Mouse (Mus musculus) intestine, embryonic 15.5 days (tissue): ENCODE measurements around the gene Naalad2. TPM values are rescaled to one million over a fixed set of nuclear protein-coding genes. Genes with fewer than 3 reads are reported as not detected.
"Not testable (repeated sequence)": the region's sequence is repeated elsewhere in the genome, so short reads cannot be mapped to it uniquely, and the experiment has no call there.

ENCODE experiments used
- ATAC-seq: fragments of 200-750 bp; cut with Nextera tagmentation; 2 replicates; pipeline ENCODE4 v1.8.0; 2017; ENCODE audit warnings: moderate TSS enrichment, moderate library complexity
- H3K27ac ChIP-seq: fragments of 300-500 bp; sonication (generic); 2 replicates; pipeline ENCODE4 v1.5.1; 2015; ENCODE audit warnings: mild to moderate bottlenecking, inconsistent platforms
- H3K27me3 ChIP-seq: fragments of 300-500 bp; sonication (generic); replicated peaks from 2 replicates; pipeline ENCODE4 v1.6.1; 2015; ENCODE audit warnings: inconsistent platforms
- H3K36me3 ChIP-seq: fragments of 300-500 bp; sonication (generic); 2 replicates; pipeline ENCODE4 v1.6.1; 2015; ENCODE audit warnings: inconsistent platforms
- H3K4me1 ChIP-seq: fragments of 300-500 bp; sonication (generic); replicated peaks from 2 replicates; pipeline ENCODE4 v1.6.1; 2015; ENCODE audit warnings: inconsistent platforms
- H3K4me2 ChIP-seq: fragments of 300-500 bp; sonication (generic); replicated peaks from 2 replicates; pipeline ENCODE4 v1.6.1; 2015; ENCODE audit warnings: mild to moderate bottlenecking, inconsistent platforms
- H3K4me3 ChIP-seq: fragments of 300-500 bp; sonication (generic); replicated peaks from 2 replicates; pipeline ENCODE4 v1.5.1; 2015; ENCODE audit warnings: inconsistent platforms
- H3K9ac ChIP-seq: fragments of 300-500 bp; sonication (generic); 2 replicates; pipeline ENCODE4 v1.6.1; 2015; ENCODE audit warnings: inconsistent platforms
- H3K9me3 ChIP-seq: fragments of 300-500 bp; sonication (generic); 2 replicates; pipeline ENCODE4 v1.6.1; 2016; ENCODE audit warnings: inconsistent platforms
- WGBS: fragments of 180-500 bp; shearing (Covaris S2); methylation state at CpG from one replicate; pipeline ENCODE4 v1.1.7; 2015; 5-methylcytosine and 5-hydroxymethylcytosine counted together
- polyA plus RNA-seq: library from polyadenylated mRNA; unstranded; fragments of >200 nt; fragmentation: Nextera tagmentation; extraction: Ambion mirVana; gene quantifications from 2 replicates; pipeline ENCODE4 v1.2.1, GENCODE M21; 2015

Naalad2 gene
- polyA plus RNA-seq, 1 experiment from 2014 or later = 4.8 TPM

- Histone ChIP-seq H3K9me3 (no peaks in the 10 kb centered on the region), H3K4me3 (peak within 1 kb of the TSS; percentile 91), H3K4me1 (peaks cover 7% of the 10 kb centered on the region), H3K4me2 (peak within 1 kb of the TSS; percentile 67), H3K27me3 (no peaks in the 10 kb centered on the region), H3K27ac (peak within 1 kb of the TSS; percentile 87), H3K9ac (peak within 1 kb of the TSS; percentile 96), H3K36me3 (no peaks in the 10 kb centered on the region)
- ATAC-seq = peak; percentile 99
- WGBS = 3% methylated on average over 49 of the region's 49 CpGs
Observed at GRCm38 (mm10) chr9:18291571-18292429, 111.0 kb downstream of the Naalad2 start, which contains the start of gene Chordc1. TSS of gene Chordc1 (plus strand) at chr9:18292125.

GRCm38 (mm10) chr9:18278693-18279092 lies 124.1 kb downstream of the Naalad2 start:
- not testable (repeated sequence) for H3K36me3 ChIP-seq, H3K4me3 ChIP-seq, ATAC-seq, H3K9ac ChIP-seq, H3K27ac ChIP-seq, H3K27me3 ChIP-seq, H3K4me2 ChIP-seq, H3K4me1 ChIP-seq, H3K9me3 ChIP-seq
- 36% methylated on average over 5 of the region's 5 CpGs for WGBS

- ATAC-seq = no peak
- Histone ChIP-seq H3K9ac (no peak overlapping the region), H3K27ac (no peak overlapping the region), H3K27me3 (no peaks in the 10 kb centered on the region), H3K9me3 (no peaks in the 10 kb centered on the region), H3K4me2 (no peak overlapping the region), H3K4me3 (no peak overlapping the region), H3K4me1 (no peaks in the 10 kb centered on the region), H3K36me3 (no peaks in the 10 kb centered on the region)
- 49% methylated on average over 1 of the region's 1 CpGs for WGBS
Observed at GRCm38 (mm10) chr9:18277497-18277896, 125.3 kb downstream of the Naalad2 start.

- ATAC-seq = no peak
- H3K4me3 ChIP-seq = no peak overlapping the region
- no peaks in the 10 kb centered on the region for H3K4me1 ChIP-seq
- no peak overlapping the region for H3K4me2 ChIP-seq
- WGBS = 44% methylated on average over 2 of the region's 2 CpGs
- no peak overlapping the region for H3K9ac ChIP-seq
- H3K36me3 ChIP-seq = no peaks in the 10 kb centered on the region
- no peaks in the 10 kb centered on the region for H3K9me3 ChIP-seq
- no peak overlapping the region for H3K27ac ChIP-seq
- no peaks in the 10 kb centered on the region for H3K27me3 ChIP-seq
Observed at GRCm38 (mm10) chr9:18276844-18277243, 126.0 kb downstream of the Naalad2 start.

GRCm38 (mm10) chr9:18275901-18276300 lies 126.9 kb downstream of the Naalad2 start:
- Histone ChIP-seq H3K27ac (no peak overlapping the region), H3K9ac (no peak overlapping the region), H3K4me1 (no peaks in the 10 kb centered on the region), H3K36me3 (no peaks in the 10 kb centered on the region), H3K27me3 (no peaks in the 10 kb centered on the region), H3K4me3 (no peak overlapping the region), H3K4me2 (no peak overlapping the region), H3K9me3 (no peaks in the 10 kb centered on the region)
- WGBS = 89% methylated on average over 1 of the region's 1 CpGs
- ATAC-seq = no peak

Other genes starting within 250 kb of the Naalad2 start
- 98.2 and 98.3 TPM in 2 replicates for gene Chordc1, start 110.9 kb downstream of the Naalad2 start, polyA plus RNA-seq
- gene Ubtfl1, start 1.4 kb upstream of the Naalad2 start, polyA plus RNA-seq = not detected in 2 replicates
- not detected in 2 replicates for gene Mbd3l2, start 27.7 kb upstream of the Naalad2 start, polyA plus RNA-seq
- 3.4 and 3.7 TPM in 2 replicates for gene Zfp558, start 75.3 kb upstream of the Naalad2 start, polyA plus RNA-seq
- not detected in 2 replicates for gene Mbd3l1, start 75.4 kb upstream of the Naalad2 start, polyA plus RNA-seq